Mouse (Mus musculus) cerebellum, postnatal 25 days (tissue): ENCODE measurements at regions not wholly inside any gene's neighbourhood (a gene's known extent, or its start where the extent isn't known, plus 50 kb on each side); places are given as distances from the start of the nearest gene placed in this dataset.

ENCODE experiments used
- DNase-seq, 2 experiments: peaks; one replicate each; pipeline ENCODE4 v3.0.0; 2021; ENCODE audit warnings: mixed read lengths in 2 of 2

GRCm38 (mm10) chr6:93391166-93391565 lies 447.9 kb upstream of the Adamts9 start:
- no peak for DNase-seq

DNA sequence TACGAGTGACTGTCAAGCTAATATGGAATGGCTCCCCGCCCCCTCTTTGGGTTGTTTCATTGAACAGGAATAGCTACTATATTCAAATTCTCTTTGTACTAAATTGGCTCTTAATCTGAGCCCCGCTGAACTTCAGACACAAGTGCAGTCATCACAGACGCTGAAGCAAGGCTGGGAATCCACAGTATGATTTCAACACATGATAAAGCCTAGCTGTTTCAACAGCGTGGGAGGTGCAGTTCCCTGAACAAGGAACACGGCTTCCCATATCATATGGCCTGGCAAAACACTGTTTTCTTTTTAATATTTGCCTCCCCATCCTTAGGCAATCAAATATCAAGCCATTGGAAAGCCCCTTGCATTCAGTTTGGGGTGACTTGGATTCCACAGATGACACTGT lies 428.0 kb upstream of the Adamts9 start:
- DNase-seq: no peak

GRCm38 (mm10) chr6:93363846-93364245 lies 420.6 kb upstream of the Adamts9 start:
- no peak for DNase-seq

- no peak for DNase-seq
These were observed 410.2 kb upstream of the Adamts9 start for GRCm38 (mm10) chr6:93353353-93354125.

DNA sequence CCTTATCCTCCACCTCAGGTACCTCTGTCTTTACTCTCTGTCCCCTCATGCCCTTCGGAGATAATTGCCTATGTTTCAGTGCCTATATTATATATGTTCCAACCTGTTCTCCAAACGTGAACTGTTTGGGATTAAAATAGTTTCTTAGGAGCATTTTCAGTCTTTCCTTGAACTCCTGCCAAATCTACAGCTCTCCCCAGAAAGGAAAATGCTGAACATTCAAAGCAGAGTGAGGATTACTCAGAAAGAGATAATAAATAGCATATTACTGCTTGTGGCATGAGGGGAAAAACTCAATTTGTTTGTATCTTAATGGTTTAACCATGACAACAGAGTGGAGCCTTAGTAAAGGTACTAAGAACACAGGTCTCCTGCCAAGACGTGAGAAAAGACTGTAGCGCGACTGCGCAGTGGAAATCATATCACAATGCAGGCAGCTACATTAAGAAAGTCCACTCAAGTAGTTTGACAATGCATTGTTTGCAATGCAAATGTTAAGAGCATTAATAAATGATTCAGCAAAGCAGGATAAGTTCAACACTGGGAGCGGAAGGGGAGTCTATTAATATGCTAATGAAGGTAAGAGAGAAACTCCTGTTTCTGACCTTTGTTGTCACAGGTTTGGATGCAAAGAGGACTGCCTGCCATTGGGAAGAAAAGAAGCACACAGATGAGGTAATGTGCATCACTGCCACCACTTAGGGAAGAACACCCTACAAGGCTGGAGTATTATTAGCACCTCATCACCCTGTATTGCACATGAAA lies 406.8 kb upstream of the Adamts9 start:
- DNase-seq: no peak

GRCm38 (mm10) chr6:93348141-93348540 lies 404.8 kb upstream of the Adamts9 start:
- DNase-seq: no peak

DNA sequence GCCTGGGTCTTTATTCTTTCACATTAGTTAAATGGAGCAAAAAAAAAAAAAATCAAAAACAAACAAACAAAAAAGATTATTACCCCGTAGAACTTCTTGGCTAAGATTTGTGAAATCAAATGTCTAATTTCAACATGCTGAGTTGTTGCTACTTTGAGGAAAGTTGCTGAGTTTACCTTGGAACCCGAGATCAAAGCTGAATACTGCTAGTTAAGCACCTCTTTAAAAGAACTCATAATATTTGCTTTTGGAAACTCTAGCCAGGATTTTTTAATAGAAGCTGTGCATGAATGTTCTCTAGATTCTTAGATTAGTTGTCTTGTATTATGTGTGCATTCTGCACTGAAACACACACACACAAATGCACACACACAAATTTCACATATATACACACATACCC lies 385.4 kb upstream of the Adamts9 start:
- DNase-seq: no peak

DNA sequence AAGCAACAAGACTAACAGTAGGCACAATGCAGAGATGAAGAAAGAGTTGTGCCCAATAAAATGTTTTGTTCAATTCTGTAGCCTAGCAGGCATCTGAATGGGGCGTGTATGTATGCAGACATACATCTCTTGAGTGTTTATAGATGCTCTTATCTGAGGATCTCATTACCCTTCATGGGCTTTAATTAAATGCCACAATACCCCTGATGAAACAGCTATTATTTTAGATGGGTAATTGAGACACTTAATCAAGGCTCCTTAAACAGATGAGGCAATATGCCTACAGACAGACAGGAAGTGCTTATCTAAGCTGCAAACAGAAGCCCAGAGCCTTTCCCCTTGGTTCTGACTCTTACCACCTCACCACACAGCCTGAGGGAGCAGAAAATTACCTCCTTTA lies 384.6 kb upstream of the Adamts9 start:
- no peak for DNase-seq

DNA sequence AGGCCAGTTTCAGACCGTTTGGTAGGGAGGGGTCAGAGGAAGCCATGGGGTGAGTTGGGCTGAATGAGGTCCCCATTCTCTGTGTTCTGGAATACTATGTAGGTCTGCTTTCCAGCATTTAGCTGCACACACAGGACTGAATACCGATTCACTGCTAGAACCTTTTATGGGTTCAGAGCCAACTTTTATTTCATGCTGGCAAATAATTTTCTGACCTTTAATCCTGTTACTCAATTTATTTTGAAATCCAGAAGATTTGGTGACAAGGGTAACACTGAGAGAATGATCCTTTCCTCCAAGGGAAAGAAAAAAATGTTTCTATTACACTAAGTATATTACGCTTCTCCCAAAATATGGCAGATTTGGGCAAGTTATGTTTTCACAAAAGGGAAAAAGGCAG lies 380.6 kb upstream of the Adamts9 start:
- no peak for DNase-seq

GRCm38 (mm10) chr6:93314625-93315024 lies 371.3 kb upstream of the Adamts9 start:
- no peak for DNase-seq

GRCm38 (mm10) chr6:93305176-93305575 lies 361.9 kb upstream of the Adamts9 start:
- DNase-seq: no peak

GRCm38 (mm10) chr6:93297975-93298374 lies 354.7 kb upstream of the Adamts9 start:
- no peak for DNase-seq

GRCm38 (mm10) chr6:93291711-93292110 lies 348.4 kb upstream of the Adamts9 start:
- DNase-seq: no peak

- DNase-seq: no peak
These were observed 345.1 kb upstream of the Adamts9 start for GRCm38 (mm10) chr6:93288421-93288820.

DNA sequence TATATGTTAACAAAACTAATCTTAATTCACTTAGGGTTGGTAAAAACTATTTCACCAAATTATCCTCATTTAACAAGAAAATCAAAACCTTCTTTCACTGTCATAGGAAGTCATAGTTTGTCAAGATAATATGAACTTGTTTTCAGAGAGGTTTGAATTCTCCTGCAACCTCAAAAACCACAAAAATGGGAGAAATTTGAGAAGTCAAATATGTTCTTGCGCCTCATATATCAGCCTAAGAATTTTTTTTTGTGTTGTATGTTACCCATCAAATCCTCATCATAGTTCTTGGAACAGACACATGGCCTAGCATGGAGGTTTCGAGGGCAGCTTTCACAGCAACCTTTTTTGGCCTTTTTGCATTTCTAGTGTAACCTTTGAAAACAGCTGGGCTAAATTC lies 342.5 kb upstream of the Adamts9 start:
- no peak for DNase-seq

- no peak for DNase-seq
These were observed 338.2 kb upstream of the Adamts9 start for GRCm38 (mm10) chr6:93281530-93281929.

DNA sequence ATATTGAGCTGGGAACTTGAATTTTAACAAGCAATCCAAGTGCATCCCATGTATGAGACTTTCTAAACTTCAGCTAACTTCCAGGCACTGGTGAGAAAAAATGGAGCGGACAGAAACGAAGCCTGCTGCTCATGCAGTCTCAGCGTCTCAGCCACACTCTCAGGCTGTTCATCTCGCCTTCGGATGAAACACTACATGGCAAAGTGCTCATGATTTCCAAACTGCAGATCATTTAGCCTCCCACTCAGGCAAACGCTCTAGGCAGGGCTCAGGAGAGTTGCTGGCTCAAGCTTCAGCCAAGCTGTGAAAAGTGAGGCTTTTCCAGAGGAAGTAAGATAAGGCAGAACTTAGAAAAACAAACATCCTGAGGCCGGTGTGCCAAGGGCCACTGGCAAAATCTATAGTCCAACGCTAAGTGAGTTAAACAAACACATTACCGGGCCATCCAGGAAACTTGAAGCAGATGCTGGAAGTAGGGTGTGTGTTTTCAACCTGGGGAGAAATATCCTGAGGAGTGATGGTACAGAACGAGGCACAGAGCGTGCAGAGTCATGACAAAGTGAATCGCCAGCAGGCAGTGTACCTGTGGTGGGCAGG lies 330.7 kb upstream of the Adamts9 start:
- no peak for DNase-seq

DNA sequence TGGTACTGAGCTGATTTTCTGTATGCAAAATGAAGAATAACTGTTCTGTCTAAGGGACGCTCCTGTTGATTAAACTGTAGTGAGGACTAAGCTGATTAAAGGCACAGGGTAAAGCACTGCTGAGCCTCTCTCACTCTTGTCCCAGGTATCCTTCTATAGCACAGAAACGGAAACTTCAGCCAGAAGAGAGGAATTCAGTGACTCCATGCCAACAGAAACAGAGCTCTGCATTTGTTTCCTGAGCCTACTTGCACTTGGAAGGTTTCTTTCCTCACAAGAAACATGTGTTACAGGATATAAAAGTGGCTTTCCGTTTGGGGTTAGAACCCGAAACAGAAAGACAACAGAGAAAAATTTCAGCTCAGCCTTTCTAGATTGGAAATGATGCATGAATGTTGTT lies 328.9 kb upstream of the Adamts9 start:
- DNase-seq: no peak

DNA sequence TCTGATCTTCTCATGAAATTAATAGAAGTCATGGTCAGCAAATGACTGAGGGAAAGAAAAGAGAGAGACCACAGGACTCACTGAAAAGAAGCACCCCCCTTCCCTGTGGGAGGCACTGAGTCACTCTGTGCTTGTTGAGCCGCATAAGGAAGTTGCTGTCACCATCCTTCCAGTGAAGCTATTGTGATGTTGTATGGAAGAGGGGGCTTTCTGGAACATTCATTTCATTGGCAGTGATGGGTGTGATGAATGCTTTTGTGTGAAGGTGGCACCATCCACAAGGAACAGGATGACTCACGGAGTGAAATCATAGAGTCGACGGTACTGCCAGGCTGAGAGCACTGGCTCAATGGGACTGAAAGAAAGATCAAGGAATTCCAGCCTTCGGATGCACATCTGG lies 323.5 kb upstream of the Adamts9 start:
- DNase-seq: no peak

DNA sequence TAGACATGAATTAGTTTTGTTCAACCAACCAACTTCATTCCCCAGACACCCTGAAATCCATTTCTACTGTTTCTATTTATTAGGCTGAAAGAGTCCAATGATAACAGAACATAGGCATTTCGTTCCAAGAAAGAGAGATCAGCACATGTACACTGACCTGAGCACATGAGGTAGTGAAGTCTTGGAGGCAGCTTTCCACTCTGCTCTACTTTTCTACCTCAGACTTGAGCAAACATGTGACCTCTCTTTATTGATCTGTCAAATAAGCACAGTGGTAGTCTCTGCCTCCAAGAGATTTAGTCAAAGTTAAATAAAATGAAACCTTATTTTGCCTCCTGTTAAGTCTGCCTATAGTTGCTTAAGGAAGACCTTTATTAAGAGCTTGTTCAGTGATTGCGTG lies 321.9 kb upstream of the Adamts9 start:
- no peak for DNase-seq

DNA sequence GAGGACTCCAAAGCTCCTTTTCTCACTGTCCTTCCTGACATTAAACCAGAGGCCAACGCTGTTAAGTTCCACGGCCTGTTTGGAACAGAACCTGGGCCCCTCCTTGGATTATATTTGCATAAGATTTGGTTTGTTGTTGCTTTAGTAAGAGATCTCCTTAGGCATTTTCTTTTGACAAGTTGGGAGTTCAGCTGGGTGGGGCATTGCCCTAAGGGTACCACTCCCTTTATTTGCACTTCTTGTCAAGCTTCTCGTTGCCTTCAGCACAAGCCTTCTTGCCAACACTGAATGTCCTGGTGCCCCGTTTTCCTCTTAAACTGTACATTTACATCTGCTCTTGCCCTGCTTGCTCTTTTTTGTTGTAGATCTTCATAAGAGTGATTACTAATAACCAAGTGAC lies 317.5 kb upstream of the Adamts9 start:
- DNase-seq: no peak

GRCm38 (mm10) chr6:93257130-93257841 lies 314.0 kb upstream of the Adamts9 start:
- no peak for DNase-seq

GRCm38 (mm10) chr6:93253746-93254145 lies 310.5 kb upstream of the Adamts9 start:
- DNase-seq: no peak
